Mouse (Mus musculus): ENCODE data around the gene Sema4g. TPM values are rescaled to one million over a fixed set of nuclear protein-coding genes. Genes with fewer than 3 reads are reported as not detected.

Sema4g gene
- total and polyA plus RNA-seq, 2 experiments: 58.5 to 566 TPM

- no peak for TF ChIP-seq CTCF (IDR thresholded peaks at IDR 0.05; ENCODE audit: low read depth, low read length)
- no peak for TF ChIP-seq POLR2A (IDR thresholded peaks at IDR 0.05; ENCODE audit: extremely low read depth, insufficient read depth, low read length)
These were observed 1.9 kb upstream of the Sema4g start for GRCm38 (mm10) chr19:44987004-44987403.

GRCm38 (mm10) chr19:44987851-44988250 is 1.1 kb upstream of the Sema4g start:
- Histone ChIP-seq H3K9ac (ENCODE audit: low read depth, low read length) (no peak overlapping the region), H3K27ac (replicated peaks; ENCODE audit: insufficient read depth, low read depth, low read length) (no peak overlapping the region; the same call in 1 of the 2 replicates), H3K79me2 (ENCODE audit: control insufficient read depth, insufficient read depth, low read length) (peaks cover 3% of the 10 kb centered on the region; the same call in 1 of the 2 replicates), H3K4me1 (ENCODE audit: control insufficient read depth, insufficient read depth, low read length) (peaks cover 42% of the 10 kb centered on the region), H3K4me3 (ENCODE audit: insufficient read depth, low read depth, low read length) (no peak overlapping the region), H3K36me3 (ENCODE audit: control insufficient read depth, insufficient read depth, low read length) (0 out of 2 replicates have a peak, but pooled peaks cover 2% of the 10 kb centered on the region), H3K27me3 (ENCODE audit: control insufficient read depth, insufficient read depth, low read length) (no peaks in the 10 kb centered on the region)
- WGBS: 45% methylated on average over 6 of the region's 6 CpGs
- DNase-seq (ENCODE audit: extremely low read depth, low read depth, low spot score): no peak
- TF ChIP-seq CTCF (IDR thresholded peaks at IDR 0.05; ENCODE audit: low read depth, low read length) (no peak), POLR2A (IDR thresholded peaks at IDR 0.05; ENCODE audit: extremely low read depth, insufficient read depth, low read length) (no peak)

More at GRCm38 (mm10) chr19:44987004-44987403, 1.9 kb upstream of the Sema4g start:
- no peak for DNase-seq (ENCODE audit: extremely low read depth, low read depth, low spot score)
- H3K27me3 ChIP-seq (ENCODE audit: control insufficient read depth, insufficient read depth, low read length): no peaks in the 10 kb centered on the region
- peaks cover 3% of the 10 kb centered on the region; the same call in 1 of the 2 replicates for H3K79me2 ChIP-seq (ENCODE audit: control insufficient read depth, insufficient read depth, low read length)
- H3K9ac ChIP-seq (ENCODE audit: low read depth, low read length): no peak overlapping the region
- peaks cover 35% of the 10 kb centered on the region for H3K4me1 ChIP-seq (ENCODE audit: control insufficient read depth, insufficient read depth, low read length)
- no peak overlapping the region for H3K27ac ChIP-seq (replicated peaks; ENCODE audit: insufficient read depth, low read depth, low read length)
- H3K4me3 ChIP-seq (ENCODE audit: insufficient read depth, low read depth, low read length): no peak overlapping the region
- H3K36me3 ChIP-seq (ENCODE audit: control insufficient read depth, insufficient read depth, low read length): no peaks in the 10 kb centered on the region
- 83% methylated on average over 6 of the region's 6 CpGs for WGBS

- peaks cover 3% of the 10 kb centered on the region; the same call in 1 of the 2 replicates for H3K79me2 ChIP-seq (ENCODE audit: control insufficient read depth, insufficient read depth, low read length)
- H3K36me3 ChIP-seq (ENCODE audit: control insufficient read depth, insufficient read depth, low read length): 0 out of 2 replicates have a peak, but pooled peaks cover 2% of the 10 kb centered on the region
- no peak for TF ChIP-seq CTCF (IDR thresholded peaks at IDR 0.05; ENCODE audit: low read depth, low read length)
- TF ChIP-seq POLR2A (IDR thresholded peaks at IDR 0.05; ENCODE audit: extremely low read depth, insufficient read depth, low read length): no peak
- peak overlapping the region; percentile 12; the same call in 1 of the 2 replicates for H3K4me3 ChIP-seq (ENCODE audit: insufficient read depth, low read depth, low read length)
- peak overlapping the region; percentile 45; the same call in 1 of the 2 replicates for H3K9ac ChIP-seq (ENCODE audit: low read depth, low read length)
- no peaks in the 10 kb centered on the region for H3K27me3 ChIP-seq (ENCODE audit: control insufficient read depth, insufficient read depth, low read length)
- 17% methylated on average over 9 of the region's 9 CpGs for WGBS
- peaks cover 42% of the 10 kb centered on the region for H3K4me1 ChIP-seq (ENCODE audit: control insufficient read depth, insufficient read depth, low read length)
- H3K27ac ChIP-seq (replicated peaks; ENCODE audit: insufficient read depth, low read depth, low read length): peak overlapping the region; percentile 81
- DNase-seq (ENCODE audit: extremely low read depth, low read depth, low spot score): peak; percentile 58
These were observed 580 bp upstream of the Sema4g start for GRCm38 (mm10) chr19:44988321-44988720.

- peaks cover 3% of the 10 kb centered on the region; the same call in 1 of the 2 replicates for H3K79me2 ChIP-seq (ENCODE audit: control insufficient read depth, insufficient read depth, low read length)
- 6% methylated on average over 22 of the region's 22 CpGs for WGBS
- DNase-seq (ENCODE audit: extremely low read depth, low read depth, low spot score): peak; percentile 96
- peaks cover 33% of the 10 kb centered on the region for H3K4me1 ChIP-seq (ENCODE audit: control insufficient read depth, insufficient read depth, low read length)
- peaks cover 13% of the 10 kb centered on the region for H3K36me3 ChIP-seq (ENCODE audit: control insufficient read depth, insufficient read depth, low read length)
- peak overlapping the region; percentile 82 for H3K4me3 ChIP-seq (ENCODE audit: insufficient read depth, low read depth, low read length)
- H3K9ac ChIP-seq (ENCODE audit: low read depth, low read length): peak overlapping the region; percentile 87
- no peaks in the 10 kb centered on the region for H3K27me3 ChIP-seq (ENCODE audit: control insufficient read depth, insufficient read depth, low read length)
- TF ChIP-seq CTCF (IDR thresholded peaks at IDR 0.05; ENCODE audit: low read depth, low read length) (no peak), POLR2A (IDR thresholded peaks at IDR 0.05; ENCODE audit: extremely low read depth, insufficient read depth, low read length) (0 out of 2 replicates have a peak, but pooled peaks have one; percentile 19)
- peak overlapping the region; percentile 99 for H3K27ac ChIP-seq (replicated peaks; ENCODE audit: insufficient read depth, low read depth, low read length)
These were observed 930 bp downstream of the Sema4g start for GRCm38 (mm10) chr19:44989567-44990495.

GRCm38 (mm10) chr19:44991031-44991430 is 2.1 kb downstream of the Sema4g start:
- Histone ChIP-seq H3K27ac (replicated peaks; ENCODE audit: insufficient read depth, low read depth, low read length) (peak overlapping the region; percentile 99), H3K4me1 (ENCODE audit: control insufficient read depth, insufficient read depth, low read length) (peaks cover 23% of the 10 kb centered on the region), H3K79me2 (ENCODE audit: control insufficient read depth, insufficient read depth, low read length) (peaks cover 3% of the 10 kb centered on the region; the same call in 1 of the 2 replicates), H3K4me3 (ENCODE audit: insufficient read depth, low read depth, low read length) (peak overlapping the region; percentile 56), H3K27me3 (ENCODE audit: control insufficient read depth, insufficient read depth, low read length) (no peaks in the 10 kb centered on the region), H3K9ac (ENCODE audit: low read depth, low read length) (peak overlapping the region; percentile 86), H3K36me3 (ENCODE audit: control insufficient read depth, insufficient read depth, low read length) (peaks cover 13% of the 10 kb centered on the region)
- 28% methylated on average over 8 of the region's 8 CpGs for WGBS
- DNase-seq (ENCODE audit: extremely low read depth, low read depth, low spot score): peak; percentile 96
- TF ChIP-seq CTCF (IDR thresholded peaks at IDR 0.05; ENCODE audit: low read depth, low read length) (no peak), POLR2A (IDR thresholded peaks at IDR 0.05; ENCODE audit: extremely low read depth, insufficient read depth, low read length) (0 out of 2 replicates have a peak, but pooled peaks have one; percentile 30)
